Mouse (Mus musculus) C2C12 (cell line): Measurements from ENCODE around the gene Hsp90ab1. TPM values are rescaled to one million over a fixed set of nuclear protein-coding genes. Genes with fewer than 3 reads are reported as not detected.
A peak's percentile ranks its signal among the peaks of the same experiment; 100 is the strongest.

Experiments used
- H3K27me3 ChIP-seq: one replicate; pipeline ENCODE4 v1.6.1; 2011; ENCODE audit not compliant: control insufficient read depth, insufficient read depth, insufficient read length
- H3K36me3 ChIP-seq: one replicate; pipeline ENCODE4 v1.6.1; 2011; ENCODE audit not compliant: control insufficient read depth, insufficient read depth
- H3K4me3 ChIP-seq: one replicate; pipeline ENCODE4 v1.5.1; 2011; ENCODE audit warnings: mild to moderate bottlenecking, control low read depth; ENCODE audit not compliant: poor library complexity, insufficient read depth, severe bottlenecking
- H3K79me2 ChIP-seq: one replicate; pipeline ENCODE4 v1.6.1; 2011; ENCODE audit not compliant: control insufficient read depth, insufficient read depth
- H3K79me3 ChIP-seq: one replicate; pipeline ENCODE4 v1.6.1; 2011; ENCODE audit warnings: low read depth, control low read depth
- H3ac ChIP-seq: one replicate; pipeline ENCODE3; 2011; ENCODE audit warnings: low read depth; ENCODE audit not compliant: control insufficient read depth, insufficient read length
- CEBPB ChIP-seq: IDR thresholded peaks from one replicate; pipeline ENCODE4 v1.6.1; 2011; ENCODE audit warnings: low read depth, mild to moderate bottlenecking, control low read depth, moderate library complexity
- CTCF ChIP-seq: IDR thresholded peaks from one replicate; pipeline ENCODE4 v1.5.1; 2011; ENCODE audit not compliant: control insufficient read depth, insufficient read depth, insufficient read length
- FOSL1 ChIP-seq: IDR thresholded peaks from one replicate; pipeline ENCODE4 v1.8.0; 2011; ENCODE audit warnings: mild to moderate bottlenecking, low read length; ENCODE audit not compliant: poor library complexity, insufficient read depth, severe bottlenecking
- MAX ChIP-seq: IDR thresholded peaks from one replicate; pipeline ENCODE4 v1.6.1; 2011; ENCODE audit warnings: mild to moderate bottlenecking, control low read depth
- MYOD1 ChIP-seq: IDR thresholded peaks from one replicate; pipeline ENCODE4 v1.6.1; 2011; ENCODE audit warnings: low read depth; ENCODE audit not compliant: control insufficient read depth, insufficient read length
- MYOG ChIP-seq: IDR thresholded peaks from one replicate; pipeline ENCODE4 v1.6.1; 2011; ENCODE audit not compliant: control insufficient read depth, insufficient read length; ENCODE audit errors: extremely low read depth
- USF1 ChIP-seq: IDR thresholded peaks from one replicate; pipeline ENCODE4 v1.6.1; 2011; ENCODE audit warnings: low read depth, mild to moderate bottlenecking, control low read depth, moderate library complexity
- polyA plus RNA-seq: library from polyadenylated mRNA; unstranded; fragments of >200 nt; fragmentation: generic; extraction: Trizol; gene quantifications from one replicate; pipeline ENCODE4 v1.2.1, GENCODE M21; 2012; ENCODE audit warnings: missing spikeins

The Hsp90ab1 gene
- polyA plus RNA-seq, 1 experiment = 2,021 TPM

- no peaks in the 10 kb centered on the region for H3K27me3 ChIP-seq
- no peak for TF ChIP-seq FOSL1
- no peak for TF ChIP-seq CTCF
- no peak for TF ChIP-seq CEBPB
- TF ChIP-seq MYOD1 = no peak
- no peak for TF ChIP-seq USF1
- no peak for TF ChIP-seq MYOG
Observed at GRCm38 (mm10) chr17:45599446-45600242, 26.6 kb upstream of the Hsp90ab1 start, which contains the start of gene Slc29a1. Slc29a1 (minus strand) TSS chr17:45599606.

DNA sequence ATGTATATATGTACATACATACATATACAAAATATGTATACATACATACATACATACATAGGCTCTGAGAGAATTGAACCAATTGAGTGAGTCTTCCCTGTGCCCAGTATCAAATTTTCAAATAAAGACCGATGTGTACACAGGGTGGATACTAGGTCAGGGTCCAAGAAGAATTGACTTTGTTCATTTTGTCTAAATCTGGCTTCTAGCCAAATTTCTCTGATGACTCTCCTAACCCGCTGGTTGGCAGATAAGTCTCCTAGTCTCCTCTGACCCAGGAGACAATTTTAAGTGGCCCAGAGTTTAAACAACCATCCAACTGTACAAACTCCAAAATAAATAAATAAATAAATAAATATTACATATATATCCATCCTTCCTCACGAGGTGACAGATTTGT is 25.8 kb upstream of the Hsp90ab1 start:
- Histone ChIP-seq H3K27me3 (no peaks in the 10 kb centered on the region), H3K36me3 (no peaks in the 10 kb centered on the region), H3K79me3 (peaks cover 14% of the 10 kb centered on the region), H3K4me3 (no peak overlapping the region), H3ac (no peak overlapping the region), H3K79me2 (peaks cover 15% of the 10 kb centered on the region)
- TF ChIP-seq USF1 = no peak
- TF ChIP-seq CTCF = no peak
- no peak for TF ChIP-seq MAX
- no peak for TF ChIP-seq CEBPB
- no peak for TF ChIP-seq MYOD1
- no peak for TF ChIP-seq FOSL1
- no peak for TF ChIP-seq MYOG

More at GRCm38 (mm10) chr17:45599446-45600242, 26.6 kb upstream of the Hsp90ab1 start, which contains the start of gene Slc29a1:
- no peak within 1 kb of the TSS for H3ac ChIP-seq
- H3K4me3 ChIP-seq = no peak within 1 kb of the TSS
- peaks cover 6% of the 10 kb centered on the region for H3K79me3 ChIP-seq
- H3K36me3 ChIP-seq = no peaks in the 10 kb centered on the region
- peaks cover 8% of the 10 kb centered on the region for H3K79me2 ChIP-seq

- no peak overlapping the region for H3ac ChIP-seq
- H3K27me3 ChIP-seq = no peaks in the 10 kb centered on the region
- H3K79me3 ChIP-seq = peaks cover 19% of the 10 kb centered on the region
- peaks cover 20% of the 10 kb centered on the region for H3K79me2 ChIP-seq
- H3K4me3 ChIP-seq = no peak overlapping the region
- no peak for TF ChIP-seq MYOD1
- TF ChIP-seq CTCF = no peak
- TF ChIP-seq FOSL1 = no peak
- no peak for TF ChIP-seq MYOG
- no peak for TF ChIP-seq CEBPB
- TF ChIP-seq MAX = no peak
- no peak for TF ChIP-seq USF1
- no peaks in the 10 kb centered on the region for H3K36me3 ChIP-seq
Observed at GRCm38 (mm10) chr17:45598376-45598775, 25.3 kb upstream of the Hsp90ab1 start.

DNA sequence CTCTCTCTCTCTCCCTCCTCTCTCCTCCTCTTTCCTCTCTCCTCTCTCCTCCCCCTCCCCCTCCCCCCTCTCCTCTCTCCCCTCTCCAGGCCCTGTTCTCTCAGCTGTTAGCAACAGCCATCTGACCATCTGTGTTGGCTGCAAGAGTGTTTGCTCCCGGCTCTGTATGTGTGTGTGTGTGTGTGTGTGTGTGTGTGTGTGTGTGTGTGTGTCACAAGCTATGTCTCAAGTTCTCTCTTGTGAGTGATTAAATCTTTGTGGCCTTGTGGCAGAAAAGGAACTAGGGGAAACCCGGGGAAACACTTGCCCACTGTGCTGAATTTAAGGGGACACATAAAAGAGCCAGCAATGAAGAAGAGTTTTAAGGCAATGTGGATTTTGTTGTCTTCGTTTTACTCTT is 24.7 kb upstream of the Hsp90ab1 start:
- H3K4me3 ChIP-seq = no peak overlapping the region
- H3K27me3 ChIP-seq = no peaks in the 10 kb centered on the region
- no peaks in the 10 kb centered on the region for H3K36me3 ChIP-seq
- no peak overlapping the region for H3ac ChIP-seq
- peaks cover 25% of the 10 kb centered on the region for H3K79me3 ChIP-seq
- TF ChIP-seq FOSL1 = no peak
- peak; percentile 47 for TF ChIP-seq MYOD1
- H3K79me2 ChIP-seq = peaks cover 26% of the 10 kb centered on the region

GRCm38 (mm10) chr17:45596631-45597396 is 23.7 kb upstream of the Hsp90ab1 start:
- H3K27me3 ChIP-seq = no peaks in the 10 kb centered on the region
- H3K79me2 ChIP-seq = peaks cover 36% of the 10 kb centered on the region
- TF ChIP-seq CEBPB (no peak), CTCF (peak; percentile 79), MYOD1 (peak; percentile 29), MAX (no peak), USF1 (no peak)

More at GRCm38 (mm10) chr17:45596631-45597396, 23.7 kb upstream of the Hsp90ab1 start:
- Histone ChIP-seq H3K36me3 (peaks cover under 1% of the 10 kb centered on the region), H3K4me3 (no peak overlapping the region), H3ac (peak overlapping the region; percentile 58), H3K79me3 (peaks cover 34% of the 10 kb centered on the region)
